Mouse (Mus musculus) midbrain, embryonic 11.5 days (tissue): ENCODE measurements at regions not wholly inside any gene's neighbourhood (a gene's known extent, or its start where the extent isn't known, plus 50 kb on each side); places are given as distances from the start of the nearest gene placed in this dataset. TPM values are rescaled to one million over a fixed set of nuclear protein-coding genes. Genes with fewer than 3 reads are reported as not detected.
"Not testable (repeated sequence)": the region's sequence is repeated elsewhere in the genome, so short reads cannot be mapped to it uniquely, and the experiment has no call there.

Experiments
- ATAC-seq: fragments of 200-750 bp; cut with Nextera tagmentation; 2 replicates; pipeline ENCODE4 v1.8.0; 2017; ENCODE audit warnings: moderate TSS enrichment, moderate library complexity; ENCODE audit not compliant: low FRiP score
- DNase-seq: peaks from one replicate; pipeline ENCODE4 v3.0.0; 2015; ENCODE audit warnings: low spot score; ENCODE audit errors: missing footprints
- H3K27ac ChIP-seq: fragments of 300-500 bp; sonication (generic); 2 replicates; pipeline ENCODE4 v1.5.1; 2014; ENCODE audit warnings: low read depth, low read length
- H3K27me3 ChIP-seq: fragments of 300-500 bp; sonication (generic); 2 replicates; pipeline ENCODE4 v1.6.1; 2014; ENCODE audit warnings: mild to moderate bottlenecking, low read length, moderate library complexity, mixed read lengths; ENCODE audit not compliant: control insufficient read depth, insufficient read depth
- H3K36me3 ChIP-seq: fragments of 300-500 bp; sonication (generic); 2 replicates; pipeline ENCODE4 v1.6.1; 2014; ENCODE audit warnings: mild to moderate bottlenecking, low read length, moderate library complexity, mixed read lengths; ENCODE audit not compliant: control insufficient read depth, insufficient read depth
- H3K4me1 ChIP-seq: fragments of 300-500 bp; sonication (generic); 2 replicates; pipeline ENCODE4 v1.6.1; 2014; ENCODE audit warnings: low read length; ENCODE audit not compliant: control insufficient read depth, insufficient read depth
- H3K4me2 ChIP-seq: fragments of 300-500 bp; sonication (generic); 2 replicates; pipeline ENCODE4 v1.6.1; 2014; ENCODE audit warnings: mild to moderate bottlenecking, moderate library complexity
- H3K4me3 ChIP-seq: fragments of 300-500 bp; sonication (generic); 2 replicates; pipeline ENCODE4 v1.5.1; 2014; ENCODE audit warnings: low read depth, low read length
- H3K9ac ChIP-seq: fragments of 300-500 bp; sonication (generic); 2 replicates; pipeline ENCODE4 v1.6.1; 2014; ENCODE audit warnings: low read length
- H3K9me3 ChIP-seq: fragments of 300-500 bp; sonication (generic); 2 replicates; pipeline ENCODE4 v1.6.1; 2016; ENCODE audit warnings: low read length; ENCODE audit not compliant: control insufficient read depth
- WGBS: fragments of 180-500 bp; shearing (Covaris S2); extraction: QIAGEN DNeasy Blood & Tissue Kit; methylation state at CpG from one replicate; pipeline ENCODE4 v1.1.7; 2014; 5-methylcytosine and 5-hydroxymethylcytosine counted together
- microRNA-seq: library from miRNA; unstranded; fragments of <30 nt; microRNA quantifications from one replicate; pipeline ENCODE4, GENCODE M21; 2017

- H3K9ac ChIP-seq, ATAC-seq, DNase-seq, H3K27me3 ChIP-seq, H3K36me3 ChIP-seq, H3K27ac ChIP-seq, H3K4me2 ChIP-seq, H3K4me1 ChIP-seq, H3K4me3 ChIP-seq, H3K9me3 ChIP-seq: not testable (repeated sequence)
- WGBS: 82% methylated on average over 1 of the region's 3 CpGs
These were observed 63.4 kb upstream of the Pou1f1 start for GRCm38 (mm10) chr16:65456948-65457347.

GRCm38 (mm10) chr16:65458234-65458633 lies 62.1 kb upstream of the Pou1f1 start:
- 90% methylated on average over 3 of the region's 3 CpGs for WGBS
- no peak overlapping the region for H3K9ac ChIP-seq
- DNase-seq (no peak), ATAC-seq (no peak)
- H3K36me3 ChIP-seq: no peaks in the 10 kb centered on the region
- no peak overlapping the region for H3K4me3 ChIP-seq
- no peaks in the 10 kb centered on the region for H3K9me3 ChIP-seq
- no peak overlapping the region for H3K27ac ChIP-seq
- no peaks in the 10 kb centered on the region for H3K27me3 ChIP-seq
- H3K4me2 ChIP-seq: no peak overlapping the region
- no peaks in the 10 kb centered on the region for H3K4me1 ChIP-seq

DNA sequence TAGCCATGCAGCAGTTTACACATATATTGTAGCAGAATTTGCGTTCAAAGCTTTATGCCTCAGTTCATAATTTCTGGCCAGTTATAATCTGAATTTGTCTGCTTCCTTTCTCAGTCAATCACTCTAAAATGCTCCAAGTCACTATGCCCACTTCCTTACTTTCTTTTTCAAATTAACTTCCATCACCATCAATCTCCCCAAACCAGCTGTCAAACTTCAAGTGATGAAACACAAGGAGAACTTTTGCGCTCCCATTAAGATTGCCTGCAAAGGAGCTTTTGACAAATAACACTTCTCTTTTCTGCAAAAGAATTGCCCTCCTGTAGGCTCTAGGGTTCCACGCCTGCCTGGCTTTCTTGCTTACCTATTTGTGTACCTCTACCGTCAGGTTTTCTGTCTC lies 50.6 kb upstream of the Pou1f1 start:
- H3K4me1 ChIP-seq: no peaks in the 10 kb centered on the region
- H3K27ac ChIP-seq: no peak overlapping the region
- no peaks in the 10 kb centered on the region for H3K27me3 ChIP-seq
- no peak overlapping the region for H3K4me3 ChIP-seq
- no peak overlapping the region for H3K4me2 ChIP-seq
- ATAC-seq (no peak), DNase-seq (no peak)
- H3K9me3 ChIP-seq: no peaks in the 10 kb centered on the region
- 85% methylated on average over 4 of the region's 4 CpGs for WGBS
- no peak overlapping the region for H3K9ac ChIP-seq
- no peaks in the 10 kb centered on the region for H3K36me3 ChIP-seq

Small RNA genes in the stretch of these regions (microRNA-seq; reads per million reads assigned to microRNA genes)
- not detected for gene Gm23659
